Mouse (Mus musculus): ENCODE results near the gene Adgrl3.

- TF ChIP-seq POLR2A (IDR thresholded peaks at IDR 0.05; ENCODE audit: insufficient read depth, low read length) (no peak), CTCF (IDR thresholded peaks at IDR 0.05; ENCODE audit: low read depth, low read length) (no peak), EP300 (IDR thresholded peaks at IDR 0.05; ENCODE audit: insufficient read depth, low read depth, low read length) (no peak)
These were observed 77.2 kb downstream of the Adgrl3 start for GRCm38 (mm10) chr5:81097131-81097530.
